Mouse (Mus musculus) limb, embryonic 10.5 days (tissue): Measurements from ENCODE around the gene Cbln1. TPM values are rescaled to one million over a fixed set of nuclear protein-coding genes. Genes with fewer than 3 reads are reported as not detected.

Experiments used
- polyA plus RNA-seq: library from polyadenylated mRNA; unstranded; fragments of >200 nt; fragmentation: Nextera tagmentation; extraction: Ambion mirVana; gene quantifications from 2 replicates; pipeline ENCODE4 v1.2.1, GENCODE M21; 2016

Cbln1 gene
- polyA plus RNA-seq, 1 experiment from 2014 or later = 2.1 TPM

Other genes starting within 250 kb of the Cbln1 start
- not detected in 2 replicates for gene 4933402J07Rik, start 91.2 kb upstream of the Cbln1 start, polyA plus RNA-seq